Comparison of ENCODE assay signal across 11 mouse cellular contexts in the genomic region with DNA sequence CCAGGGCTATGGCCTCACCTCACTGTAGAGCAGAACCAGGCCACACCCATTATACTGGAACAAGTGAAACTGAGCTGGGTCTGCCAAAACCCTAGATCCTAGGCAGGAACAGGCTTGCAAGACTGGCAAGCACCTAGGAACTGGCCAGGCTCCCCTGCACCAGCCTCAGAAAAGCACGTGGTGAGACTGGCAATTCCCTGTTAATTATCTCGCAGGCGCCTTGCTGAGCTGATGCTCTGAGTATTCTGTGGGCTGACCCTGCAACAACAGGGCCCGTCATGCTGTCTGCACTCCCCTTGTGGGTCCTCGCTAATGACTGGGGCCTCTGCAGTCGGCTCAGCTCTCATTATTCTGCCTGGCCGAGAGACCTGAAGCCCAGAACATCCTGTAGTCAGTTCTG. TPM values are rescaled to one million over a fixed set of nuclear protein-coding genes. Genes with fewer than 3 reads are reported as not detected.
DNase-seq lines count a peak whose midpoint lies in the region; ATAC-seq and TF ChIP-seq lines count a peak whose summit lies in the region.
"Had no signal": no experiment of that assay in that cellular context is flagged by ENCODE, and none has a peak within 500 bp of the region (broad histone marks: within the 10 kb centered on the region; RNA-seq: fewer than 3 reads in every experiment).

No protein-coding gene starts in this region.

- ATAC-seq in heart, embryonic 11.5 days (replicated peaks; ENCODE audit: insufficient number of reproducible peaks, low FRiP score, low TSS enrichment): no peak
- peak; percentile 75 for ATAC-seq in Patski
- no peak for ATAC-seq in embryonic facial prominence, embryonic 15.5 days (ENCODE audit: insufficient number of reproducible peaks, low FRiP score, low TSS enrichment, low read depth)
- ATAC-seq in hindbrain, embryonic 16.5 days: peak; percentile 59
- no peak for ATAC-seq in megakaryocyte progenitor cell, adult 5-6 weeks (replicated peaks; ENCODE audit: poor library complexity)
- no peak for ATAC-seq in intestine, postnatal 0 days

- H3K27ac ChIP-seq in heart, embryonic 11.5 days (ENCODE audit: low read depth, low read length): no peak overlapping the region
- peak overlapping the region; percentile 44; the same call in 1 of the 2 replicates for H3K27ac ChIP-seq in embryonic facial prominence, embryonic 15.5 days (replicated peaks)
- peak overlapping the region; percentile 71 for H3K27ac ChIP-seq in hindbrain, embryonic 16.5 days (ENCODE audit: low read depth, low read length)
- H3K27ac ChIP-seq in intestine, postnatal 0 days (ENCODE audit: low read depth, low read length): no peak overlapping the region; the same call in 1 of the 2 replicates
- H3K27ac ChIP-seq: embryonic facial prominence, embryonic 13.5 days; liver, embryonic 14.5 days; stomach, embryonic 15.5 days had no signal

- H3K4me1 ChIP-seq in heart, embryonic 11.5 days (ENCODE audit: control insufficient read depth, insufficient read depth, low read length): peaks cover 80% of the 10 kb centered on the region
- peaks cover 31% of the 10 kb centered on the region for H3K4me1 ChIP-seq in embryonic facial prominence, embryonic 15.5 days
- peaks cover 46% of the 10 kb centered on the region for H3K4me1 ChIP-seq in hindbrain, embryonic 16.5 days (ENCODE audit: control insufficient read depth, insufficient read depth, low read depth, low read length)
- no peaks in the 10 kb centered on the region for H3K4me1 ChIP-seq in intestine, postnatal 0 days (replicated peaks; ENCODE audit: control insufficient read depth, insufficient read depth, low read length)

- DNase-seq in heart, adult 18-20 months: peak; percentile 60 to 78
- peak; percentile 57 for DNase-seq in Patski (ENCODE audit: low read depth, low spot score)
- no peak for DNase-seq in adrenal gland, adult 18-20 months (ENCODE audit: low spot score in 2 of 2)

- CTCF ChIA-PET in Patski (lab: Charles Lee): interaction anchor here (1.0 kb wide), 1 partner anchor 10 kb away, joined by 4 read pairs; no protein-coding TSS in a partner anchor

- H3K27me3 ChIP-seq in heart, embryonic 11.5 days (ENCODE audit: control insufficient read depth, insufficient read depth, low read length): no peaks in the 10 kb centered on the region
- H3K27me3 ChIP-seq in Patski: no peaks in the 10 kb centered on the region
- no peaks in the 10 kb centered on the region for H3K27me3 ChIP-seq in embryonic facial prominence, embryonic 15.5 days
- no peaks in the 10 kb centered on the region for H3K27me3 ChIP-seq in hindbrain, embryonic 16.5 days (replicated peaks; ENCODE audit: control insufficient read depth, insufficient read depth, low read length)
- no peaks in the 10 kb centered on the region for H3K27me3 ChIP-seq in intestine, postnatal 0 days (replicated peaks; ENCODE audit: control insufficient read depth, insufficient read depth, low read length)
- H3K27me3 ChIP-seq: embryonic facial prominence, embryonic 13.5 days; stomach, embryonic 15.5 days had no signal

- POLR2A ChIA-PET in Patski (lab: Charles Lee): no interaction called here

- TF ChIP-seq CTCF in Patski (IDR thresholded peaks at IDR 0.05): no peak
- no peak for TF ChIP-seq CTCF in intestine, postnatal 0 days (IDR thresholded peaks at IDR 0.05; ENCODE audit: low read depth)

- H3K9ac ChIP-seq in heart, embryonic 11.5 days (ENCODE audit: low read depth, low read length): no peak overlapping the region
- no peak overlapping the region for H3K9ac ChIP-seq in embryonic facial prominence, embryonic 15.5 days
- 0 out of 2 replicates have a peak overlapping the region, but pooled peaks have one; percentile 9 for H3K9ac ChIP-seq in hindbrain, embryonic 16.5 days (ENCODE audit: low read depth, low read length)
- H3K9ac ChIP-seq in intestine, postnatal 0 days (ENCODE audit: low read depth, low read length): no peak overlapping the region
- H3K9ac ChIP-seq: embryonic facial prominence, embryonic 13.5 days; liver, embryonic 14.5 days; stomach, embryonic 15.5 days had no signal

- in situ Hi-C loops in Patski (cut with MboI; ENCODE audit: low pct_unique_long_range_greater_than_20kb): no loop called here

- no peak overlapping the region for H3K4me3 ChIP-seq in heart, embryonic 11.5 days (ENCODE audit: low read depth, low read length)
- no peak overlapping the region for H3K4me3 ChIP-seq in embryonic facial prominence, embryonic 15.5 days (replicated peaks)
- no peak overlapping the region for H3K4me3 ChIP-seq in hindbrain, embryonic 16.5 days (ENCODE audit: low read length)
- no peak overlapping the region for H3K4me3 ChIP-seq in intestine, postnatal 0 days (ENCODE audit: low read depth, low read length)
- H3K4me3 ChIP-seq: embryonic facial prominence, embryonic 13.5 days; stomach, embryonic 15.5 days had no signal

- 48% methylated on average over 7 of the region's 7 CpGs for WGBS in heart, embryonic 11.5 days (ENCODE audit: insufficient replicate concordance)
- 56% methylated on average over 7 of the region's 7 CpGs for WGBS in embryonic facial prominence, embryonic 15.5 days
- 25% methylated on average over 7 of the region's 7 CpGs for WGBS in hindbrain, embryonic 16.5 days
- WGBS in intestine, postnatal 0 days: 62% methylated on average over 7 of the region's 7 CpGs

- H3K36me3 ChIP-seq in heart, embryonic 11.5 days (ENCODE audit: control insufficient read depth, insufficient read depth, low read length): peaks cover 24% of the 10 kb centered on the region
- peaks cover 38% of the 10 kb centered on the region for H3K36me3 ChIP-seq in embryonic facial prominence, embryonic 15.5 days
- H3K36me3 ChIP-seq in hindbrain, embryonic 16.5 days (ENCODE audit: control insufficient read depth, insufficient read depth, low read length): peaks cover 9% of the 10 kb centered on the region; the same call in 1 of the 2 replicates
- H3K36me3 ChIP-seq in intestine, postnatal 0 days (ENCODE audit: control insufficient read depth, insufficient read depth): peaks cover 40% of the 10 kb centered on the region

- H3K4me2 ChIP-seq in heart, embryonic 11.5 days: no peak overlapping the region
- no peak overlapping the region for H3K4me2 ChIP-seq in embryonic facial prominence, embryonic 15.5 days (replicated peaks)
- H3K4me2 ChIP-seq in hindbrain, embryonic 16.5 days (ENCODE audit: low read length): no peak overlapping the region
- H3K4me2 ChIP-seq in intestine, postnatal 0 days (replicated peaks; ENCODE audit: low read depth): no peak overlapping the region
- H3K4me2 ChIP-seq: embryonic facial prominence, embryonic 13.5 days; stomach, embryonic 15.5 days had no signal

- H3K9me3 ChIP-seq in heart, embryonic 11.5 days (replicated peaks; ENCODE audit: control insufficient read depth, low read length): no peaks in the 10 kb centered on the region
- H3K9me3 ChIP-seq in embryonic facial prominence, embryonic 15.5 days (replicated peaks): no peaks in the 10 kb centered on the region
- no peaks in the 10 kb centered on the region for H3K9me3 ChIP-seq in hindbrain, embryonic 16.5 days (ENCODE audit: control insufficient read depth, low read length)
- H3K9me3 ChIP-seq in intestine, postnatal 0 days (ENCODE audit: control insufficient read depth): no peaks in the 10 kb centered on the region
- H3K9me3 ChIP-seq: embryonic facial prominence, embryonic 13.5 days; stomach, embryonic 15.5 days had no signal

RNA-seq across cellular contexts. Expression of gene Ppif, which starts 57.7 kb away (rescaled TPM):
- 100 to 1,000 TPM; 287 to 306 TPM for total RNA-seq in heart, adult 18-20 months (2021)
- 92.7 and 99.4 TPM in 2 replicates for polyA plus RNA-seq in heart, embryonic 11.5 days (2014; fragmentation: Nextera tagmentation; extraction: Ambion mirVana)
- polyA plus RNA-seq in Patski (2021): 45.5 TPM
- polyA plus RNA-seq in embryonic facial prominence, embryonic 15.5 days (2015; fragmentation: Nextera tagmentation; extraction: Ambion mirVana): 25.3 and 30.6 TPM in 2 replicates
- 34.6 and 45.4 TPM in 2 replicates for polyA plus RNA-seq in hindbrain, embryonic 16.5 days (2015; fragmentation: Nextera tagmentation; extraction: Ambion mirVana)
- total RNA-seq in megakaryocyte progenitor cell, adult 5-6 weeks (2015): 87.8 and 114 TPM in 2 replicates
- total RNA-seq in megakaryocyte progenitor cell, adult 5-6 weeks (2017): 20.4 and 31.9 TPM in 2 replicates
- 73.8 and 80.0 TPM in 2 replicates for polyA plus RNA-seq in intestine, postnatal 0 days (2015; fragmentation: Nextera tagmentation; extraction: Ambion mirVana)
- total RNA-seq in adrenal gland, adult 18-20 months (2021): 10 to 100 TPM; 21.3 to 32.1 TPM

Comparison
In these comparisons a context has a peak if more than half of its experiments do, and no peak if none do; other contexts are left out.
1. DNase-seq: peak in heart, adult 18-20 months (2 of 2) and Patski (single experiment); none in adrenal gland, adult 18-20 months (0 of 2).
2. ATAC-seq: peak in Patski (single experiment) and hindbrain, embryonic 16.5 days (single experiment); none in heart, embryonic 11.5 days (single experiment), embryonic facial prominence, embryonic 15.5 days (single experiment), megakaryocyte progenitor cell, adult 5-6 weeks (single experiment) and intestine, postnatal 0 days (single experiment).
3. H3K27ac ChIP-seq: peak in embryonic facial prominence, embryonic 15.5 days (single experiment) and hindbrain, embryonic 16.5 days (single experiment); none in heart, embryonic 11.5 days (single experiment) and intestine, postnatal 0 days (single experiment).